Mouse (Mus musculus) right cerebral cortex, postnatal 4 days (tissue): ENCODE measurements around the gene Cdc27.

Source experiments
- DNase-seq: peaks from one replicate; pipeline ENCODE4 v3.0.0-alpha.2; 2022

Cdc27 gene

GRCm38 (mm10) chr11:104468751-104469268 is 81.6 kb downstream of the Cdc27 start, which contains the start of gene Kansl1:
Gene Kansl1 (minus strand): TSS chr11:104468861.
- peak; percentile 39 for DNase-seq

- DNase-seq, result no peak
These were observed 82.7 kb downstream of the Cdc27 start for GRCm38 (mm10) chr11:104467698-104468097.

- peak; percentile 52 for DNase-seq
These were observed 88.9 kb downstream of the Cdc27 start for GRCm38 (mm10) chr11:104461551-104461950.

GRCm38 (mm10) chr11:104459671-104460070 is 90.7 kb downstream of the Cdc27 start:
- DNase-seq, result no peak

GRCm38 (mm10) chr11:104458507-104458906 is 91.9 kb downstream of the Cdc27 start:
- DNase-seq, result no peak
